Mouse (Mus musculus): ENCODE data around the gene Dock1.

The Dock1 gene

GRCm38 (mm10) chr7:134822006-134822405 is 151.6 kb downstream of the Dock1 start:
- no peak for DNase-seq (ENCODE audit: inconsistent ontology term)

DNA sequence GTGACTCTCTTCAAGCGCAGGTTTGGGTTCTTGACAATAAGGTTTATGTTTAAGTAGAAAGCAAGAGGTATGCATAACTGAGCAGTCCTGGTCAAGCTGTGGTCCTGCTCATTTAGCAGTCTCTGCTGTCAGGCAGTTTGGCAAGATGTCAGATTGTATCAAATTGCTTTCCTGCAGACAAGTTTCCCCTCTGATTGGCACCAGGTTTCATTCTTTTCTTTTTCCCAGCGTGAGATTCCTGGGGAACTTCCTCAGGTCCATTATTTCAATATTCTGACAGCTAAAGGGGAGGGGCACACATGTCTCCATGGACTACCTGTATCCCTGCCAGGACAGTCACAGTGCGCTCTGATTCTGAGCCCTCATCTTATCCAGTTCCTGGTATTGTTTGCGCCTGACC is 153.4 kb downstream of the Dock1 start:
- DNase-seq (ENCODE audit: inconsistent ontology term) = no peak

DNA sequence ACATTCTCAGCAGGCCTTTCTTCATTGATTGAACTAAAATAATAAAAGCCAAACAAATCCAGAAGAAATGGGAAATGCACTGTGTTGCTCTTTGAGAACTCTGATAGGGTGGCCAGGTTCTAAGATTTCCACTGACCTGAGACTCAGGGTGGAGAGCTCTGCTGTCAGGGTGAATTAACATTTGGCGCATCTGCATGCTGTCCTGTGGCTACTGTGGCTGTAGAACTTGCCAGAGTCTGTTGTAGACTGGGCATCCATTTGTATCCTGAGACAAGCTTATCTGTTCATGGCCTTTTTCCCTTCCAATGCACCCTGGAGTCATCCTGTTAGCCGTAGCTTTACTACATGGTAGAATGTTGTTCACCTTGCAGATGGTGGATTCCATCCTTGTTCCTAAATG is 169.6 kb downstream of the Dock1 start:
- DNase-seq (ENCODE audit: inconsistent ontology term) = peak; percentile 53

GRCm38 (mm10) chr7:134842751-134843150 is 172.3 kb downstream of the Dock1 start:
- DNase-seq (ENCODE audit: inconsistent ontology term) = no peak

- no peak for DNase-seq (ENCODE audit: inconsistent ontology term)
These were observed 191.5 kb downstream of the Dock1 start for GRCm38 (mm10) chr7:134862000-134862399.

GRCm38 (mm10) chr7:134864175-134864574 is 193.7 kb downstream of the Dock1 start:
- DNase-seq (ENCODE audit: inconsistent ontology term) = peak; percentile 32

- no peak for DNase-seq (ENCODE audit: inconsistent ontology term)
These were observed 202.1 kb downstream of the Dock1 start for GRCm38 (mm10) chr7:134872511-134872910.

DNA sequence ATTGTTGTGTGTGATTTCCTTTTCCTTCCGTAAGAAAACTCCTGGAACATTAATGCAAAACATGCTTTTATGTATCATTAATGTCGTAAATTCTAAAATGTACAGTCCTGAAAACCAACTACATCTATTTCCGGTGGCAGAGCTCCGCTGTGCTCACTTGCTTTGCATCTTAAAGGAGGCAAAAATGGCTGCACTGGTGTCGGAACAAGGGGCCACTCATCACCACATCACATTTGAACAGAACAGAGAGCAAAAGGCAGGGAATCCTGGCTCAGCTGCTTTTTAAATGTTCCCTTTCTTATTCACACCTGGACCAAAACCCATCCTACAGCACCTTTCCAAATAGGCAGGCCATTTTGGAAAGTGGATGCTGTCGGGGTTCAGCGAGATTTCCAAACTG is 202.5 kb downstream of the Dock1 start:
- no peak for DNase-seq (ENCODE audit: inconsistent ontology term)

GRCm38 (mm10) chr7:134878985-134879384 is 208.5 kb downstream of the Dock1 start:
- no peak for DNase-seq (ENCODE audit: inconsistent ontology term)

DNA sequence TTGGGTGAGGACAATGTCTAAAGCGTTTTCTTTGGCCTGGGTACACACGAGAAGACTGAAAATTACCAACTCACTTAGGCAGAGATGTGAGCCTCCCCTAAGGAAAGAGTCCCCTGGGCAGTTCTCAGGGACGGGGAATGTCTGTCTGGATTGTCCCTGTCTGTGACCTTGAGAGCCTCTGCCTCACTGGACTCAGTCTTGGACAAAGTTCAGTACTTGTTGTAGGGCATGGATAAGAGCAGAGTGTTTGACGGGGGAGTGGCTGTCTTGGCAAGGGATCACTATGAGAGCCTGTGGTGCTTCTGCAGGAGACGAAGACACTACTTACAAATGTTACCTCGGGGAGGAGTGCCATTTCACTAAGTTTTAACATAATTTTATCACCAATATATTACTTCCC is 210.0 kb downstream of the Dock1 start:
- DNase-seq (ENCODE audit: inconsistent ontology term) = peak; percentile 45

GRCm38 (mm10) chr7:134883516-134883915 is 213.1 kb downstream of the Dock1 start:
- no peak for DNase-seq (ENCODE audit: inconsistent ontology term)

DNA sequence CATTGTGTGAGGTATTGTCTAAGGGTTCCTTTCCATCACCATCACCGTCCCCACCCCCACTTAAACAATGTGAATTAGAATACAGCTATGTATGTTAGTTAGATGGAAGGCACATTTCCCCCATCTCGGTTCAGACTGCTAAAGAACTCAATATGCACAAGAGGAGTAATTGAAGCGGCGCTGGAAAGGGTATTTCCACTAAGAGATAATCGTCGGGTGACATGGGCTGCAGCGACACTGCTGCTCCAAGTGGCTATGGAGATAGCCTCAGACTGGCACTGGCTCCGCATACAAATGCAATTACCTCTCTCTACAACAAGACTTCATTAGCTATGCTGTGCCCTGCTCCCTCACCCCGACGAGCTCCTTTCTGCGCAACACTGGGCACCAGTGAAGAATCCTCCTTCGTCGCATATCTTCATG is 222.0 kb downstream of the Dock1 start:
- no peak for DNase-seq (ENCODE audit: inconsistent ontology term)

DNA sequence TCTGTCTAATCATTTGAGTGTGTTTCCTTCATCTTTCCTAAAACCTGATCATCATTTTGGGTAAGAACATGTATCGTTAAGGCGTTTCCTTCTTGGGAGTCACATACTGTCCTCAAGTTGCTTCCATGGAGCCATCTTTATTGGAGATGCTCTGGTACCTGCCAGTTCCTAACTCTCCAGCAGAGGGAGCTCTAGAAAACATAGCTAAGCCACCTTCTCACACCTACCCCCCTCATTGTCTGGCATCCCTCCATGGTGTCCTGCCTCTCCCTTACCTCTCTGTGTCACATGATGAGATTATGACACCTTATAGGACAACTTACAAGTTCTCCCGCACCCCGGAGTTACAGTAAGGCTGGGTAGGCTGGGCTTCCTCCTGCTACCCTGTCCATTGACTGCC is 222.5 kb downstream of the Dock1 start:
- DNase-seq (ENCODE audit: inconsistent ontology term) = no peak

GRCm38 (mm10) chr7:134894604-134895003 is 224.2 kb downstream of the Dock1 start:
- no peak for DNase-seq (ENCODE audit: inconsistent ontology term)

DNA sequence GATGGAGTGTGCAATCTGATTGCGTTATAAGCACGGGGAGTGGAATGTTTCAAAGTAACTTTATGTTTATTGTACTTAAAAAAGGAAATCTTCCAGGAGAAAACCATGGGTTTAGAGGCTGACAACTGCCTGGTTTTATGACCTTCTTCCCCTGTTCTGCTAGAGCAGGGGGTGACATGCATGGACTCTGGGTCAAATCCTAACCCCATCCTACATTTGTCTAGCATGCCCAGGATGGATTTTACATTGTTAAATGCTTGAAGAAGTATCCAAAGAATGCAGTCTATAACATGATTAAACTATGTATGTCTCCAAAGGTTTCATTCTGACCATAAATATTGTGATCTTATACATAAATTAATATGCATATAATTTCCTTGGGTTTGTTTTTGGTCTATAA is 229.0 kb downstream of the Dock1 start:
- no peak for DNase-seq (ENCODE audit: inconsistent ontology term)

DNA sequence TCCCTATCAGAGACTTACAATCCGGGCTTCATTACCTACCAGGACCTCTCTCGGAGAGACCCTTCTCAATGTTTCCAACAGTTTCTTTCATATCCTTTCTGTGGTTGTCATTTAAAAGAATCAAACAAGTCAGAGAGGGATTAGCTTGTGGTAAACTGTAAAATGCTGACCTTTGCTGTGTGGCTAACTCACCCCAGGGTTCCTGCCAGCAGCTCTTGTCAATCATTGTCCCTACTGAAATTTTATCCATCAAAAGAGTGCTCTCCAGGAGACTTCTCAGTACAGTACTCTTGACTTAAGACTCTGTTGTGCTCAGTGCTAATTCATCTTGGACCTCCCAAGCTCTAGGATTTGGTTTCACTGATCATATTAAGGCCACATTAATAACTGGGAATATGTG is 231.5 kb downstream of the Dock1 start:
- DNase-seq (ENCODE audit: inconsistent ontology term) = no peak

DNA sequence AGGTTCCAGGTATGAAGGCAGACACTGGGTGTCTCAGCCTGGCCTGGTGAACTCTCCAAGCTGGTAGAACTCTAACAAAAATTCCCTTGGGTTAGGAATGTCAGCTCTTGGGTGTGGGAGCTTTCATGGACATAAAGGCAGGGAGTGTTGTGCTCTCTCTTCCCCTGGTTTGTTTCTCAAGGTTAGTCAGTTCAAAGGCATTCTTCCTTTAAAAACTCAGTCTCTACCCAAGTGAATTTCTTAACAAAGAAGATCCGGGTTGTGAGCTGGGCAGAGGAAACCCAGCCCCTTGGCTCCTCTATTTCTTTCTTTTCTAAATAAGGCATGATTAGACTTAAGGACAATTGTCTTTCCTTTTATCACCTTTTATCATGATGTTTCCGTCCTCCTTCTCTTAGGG is 261.4 kb downstream of the Dock1 start:
- DNase-seq (ENCODE audit: inconsistent ontology term) = no peak

DNA sequence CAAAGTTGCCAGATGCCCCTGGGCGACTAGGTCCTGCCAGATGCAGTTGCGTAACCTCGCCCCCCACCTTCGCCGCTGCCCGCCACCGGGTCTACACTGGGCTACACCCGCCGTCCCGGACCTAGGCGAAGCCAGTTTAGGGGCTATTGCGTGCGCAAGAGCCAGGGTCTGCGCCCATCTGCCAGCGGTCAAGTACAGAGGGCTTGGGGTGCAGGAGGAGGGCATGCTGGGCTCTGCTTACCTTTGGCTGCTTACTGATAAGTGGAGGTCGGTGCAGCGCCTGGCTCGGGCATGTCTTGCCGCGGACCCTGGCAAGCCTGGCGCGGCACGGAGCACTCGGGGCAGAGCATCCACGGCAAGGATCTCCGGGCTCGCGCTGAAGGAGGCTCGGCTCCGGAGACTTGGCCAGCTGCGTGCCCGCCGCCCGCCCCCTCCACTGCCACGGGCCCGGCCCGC is 267.0 kb downstream of the Dock1 start:
- peak; percentile 40 for DNase-seq (ENCODE audit: inconsistent ontology term)

- DNase-seq (ENCODE audit: inconsistent ontology term) = peak; percentile 83
These were observed 267.6 kb downstream of the Dock1 start, which contains the start of gene Fam196a for GRCm38 (mm10) chr7:134937927-134938609. Fam196a (minus strand) TSS chr7:134938430.

DNA sequence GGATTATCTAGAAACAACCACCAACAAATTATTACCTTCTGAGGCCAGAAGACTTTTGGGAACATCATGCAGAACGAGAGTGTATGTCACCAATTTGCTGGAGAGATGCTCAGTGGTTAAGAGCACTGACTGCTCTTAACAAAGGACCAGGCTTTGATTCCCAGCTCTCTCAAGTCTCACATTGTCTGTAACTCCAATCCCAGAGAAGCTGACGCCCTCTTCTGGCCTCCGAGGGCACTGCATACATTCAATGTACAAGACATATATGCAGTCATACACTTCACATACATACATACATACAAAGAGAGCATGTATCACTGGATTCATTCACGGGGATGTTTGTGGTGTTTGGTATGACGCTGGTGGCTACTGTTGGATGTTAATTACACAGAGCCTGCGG is 271.4 kb downstream of the Dock1 start:
- DNase-seq (ENCODE audit: inconsistent ontology term) = no peak

- no peak for DNase-seq (ENCODE audit: inconsistent ontology term)
These were observed 272.6 kb downstream of the Dock1 start for GRCm38 (mm10) chr7:134943063-134943462.

DNA sequence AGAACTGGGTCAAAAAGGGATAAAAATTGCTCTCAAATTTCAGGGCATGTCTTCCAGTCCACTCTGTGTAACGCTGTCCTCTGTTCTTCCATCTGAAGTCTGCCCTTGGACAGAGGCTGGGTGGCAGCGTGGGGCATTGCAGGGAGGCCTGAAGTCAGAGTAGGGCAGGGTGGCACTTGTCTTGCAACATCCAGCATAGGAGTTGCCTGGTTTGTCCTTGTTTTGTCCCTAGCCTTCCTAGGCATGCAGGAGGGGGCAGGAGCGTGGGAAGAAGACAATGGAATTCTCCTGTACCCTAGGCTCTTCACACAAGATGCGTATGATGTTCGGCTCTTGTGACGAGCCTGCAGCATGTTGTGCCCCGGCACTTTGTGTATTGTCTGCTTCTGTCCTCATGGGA is 273.2 kb downstream of the Dock1 start:
- no peak for DNase-seq (ENCODE audit: inconsistent ontology term)

DNA sequence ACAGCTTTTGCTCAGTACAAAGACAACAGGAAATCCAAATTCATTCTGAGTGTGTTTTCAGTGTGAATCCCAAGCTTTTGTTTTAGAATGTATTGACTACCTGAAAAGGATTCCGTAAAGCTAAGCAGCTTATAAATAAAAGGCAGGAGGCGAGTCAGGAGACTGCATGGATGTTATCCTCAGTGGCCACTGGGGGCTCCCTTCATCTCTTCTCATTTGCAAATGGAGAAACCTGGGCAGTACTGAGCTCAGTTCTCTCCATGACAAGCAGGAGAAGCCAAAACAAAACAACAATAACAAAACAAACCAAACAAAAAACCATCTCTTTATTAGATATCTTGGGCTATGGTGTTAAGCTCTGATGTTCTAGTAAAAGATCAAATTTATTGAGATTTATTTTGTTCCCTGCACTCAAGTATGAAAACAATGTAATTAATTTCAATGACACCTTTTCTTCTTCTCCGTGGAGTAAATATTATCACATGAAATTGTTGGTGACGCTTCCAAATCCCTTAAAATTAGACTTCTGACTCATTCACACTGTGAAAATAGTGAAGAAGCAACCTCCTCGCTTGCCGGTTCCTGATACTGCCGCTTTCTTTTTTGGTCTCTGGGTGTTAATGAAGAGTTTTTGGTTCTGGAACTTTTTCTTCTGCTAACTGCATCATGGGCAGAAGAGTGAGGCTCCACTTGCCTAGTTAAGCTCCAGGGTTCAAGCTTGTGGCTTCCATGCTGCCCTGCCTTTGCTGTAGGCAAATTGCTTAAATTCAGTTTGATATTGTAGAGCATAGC is 275.7 kb downstream of the Dock1 start:
- DNase-seq (ENCODE audit: inconsistent ontology term) = no peak
